Mouse (Mus musculus) kidney, embryonic 14.5 days (tissue): ENCODE results near the gene Fanci. TPM values are rescaled to one million over a fixed set of nuclear protein-coding genes. Genes with fewer than 3 reads are reported as not detected.

Source experiments
- ATAC-seq: fragments of 200-750 bp; cut with Nextera tagmentation; 2 replicates; pipeline ENCODE4 v1.8.0; 2017; ENCODE audit warnings: moderate number of reproducible peaks, mild to moderate bottlenecking, moderate TSS enrichment, moderate library complexity; ENCODE audit not compliant: low FRiP score, low TSS enrichment
- H3K27ac ChIP-seq: fragments of 300-500 bp; sonication (generic); 2 replicates; pipeline ENCODE4 v1.5.1; 2014; ENCODE audit warnings: low read depth, mild to moderate bottlenecking, low read length, moderate library complexity, mixed read lengths
- H3K27me3 ChIP-seq: fragments of 300-500 bp; sonication (generic); 2 replicates; pipeline ENCODE4 v1.6.1; 2014; ENCODE audit warnings: mild to moderate bottlenecking, low read length; ENCODE audit not compliant: control insufficient read depth, insufficient read depth
- H3K36me3 ChIP-seq: fragments of 300-500 bp; sonication (generic); 2 replicates; pipeline ENCODE4 v1.6.1; 2014; ENCODE audit warnings: low read length, mixed read lengths; ENCODE audit not compliant: control insufficient read depth, insufficient read depth
- H3K4me1 ChIP-seq: fragments of 300-500 bp; sonication (generic); 2 replicates; pipeline ENCODE4 v1.6.1; 2014; ENCODE audit warnings: low read length, mixed read lengths; ENCODE audit not compliant: control insufficient read depth, insufficient read depth
- H3K4me2 ChIP-seq: fragments of 300-500 bp; sonication (generic); replicated peaks from 2 replicates; pipeline ENCODE4 v1.6.1; 2014; ENCODE audit warnings: low read depth, mild to moderate bottlenecking, low read length
- H3K4me3 ChIP-seq: fragments of 300-500 bp; sonication (generic); 2 replicates; pipeline ENCODE4 v1.5.1; 2014; ENCODE audit warnings: mild to moderate bottlenecking, low read length
- H3K9ac ChIP-seq: fragments of 300-500 bp; sonication (generic); 2 replicates; pipeline ENCODE4 v1.6.1; 2014; ENCODE audit warnings: low read depth, mild to moderate bottlenecking, low read length, moderate library complexity
- H3K9me3 ChIP-seq: fragments of 300-500 bp; sonication (generic); 2 replicates; pipeline ENCODE4 v1.6.1; 2016; ENCODE audit warnings: low read length; ENCODE audit not compliant: control insufficient read depth
- WGBS: fragments of 180-500 bp; shearing (Covaris S2); extraction: QIAGEN DNeasy Blood & Tissue Kit; methylation state at CpG from one replicate; pipeline ENCODE4 v1.1.7; 2014; 5-methylcytosine and 5-hydroxymethylcytosine counted together
- polyA plus RNA-seq: library from polyadenylated mRNA; unstranded; fragments of >200 nt; fragmentation: Nextera tagmentation; extraction: Ambion mirVana; gene quantifications from 2 replicates; pipeline ENCODE4 v1.2.1, GENCODE M21; 2014

The Fanci gene
- polyA plus RNA-seq, 1 experiment from 2014 or later, result 13.5 TPM

- no peak for ATAC-seq
- no peaks in the 10 kb centered on the region for H3K36me3 ChIP-seq
- H3K9me3 ChIP-seq, result no peaks in the 10 kb centered on the region
- peaks cover 98% of the 10 kb centered on the region for H3K27me3 ChIP-seq
- H3K4me1 ChIP-seq, result no peaks in the 10 kb centered on the region
- H3K9ac ChIP-seq, result no peak overlapping the region
- no peak overlapping the region for H3K27ac ChIP-seq
- H3K4me2 ChIP-seq, result no peak overlapping the region
- H3K4me3 ChIP-seq, result 0 out of 2 replicates have a peak overlapping the region, but pooled peaks have one; percentile 15
- WGBS, result 1% methylated on average over 35 of the region's 35 CpGs
Observed at GRCm38 (mm10) chr7:79498965-79499595, 107.4 kb downstream of the Fanci start.

Other genes starting within 250 kb of the Fanci start
- 194 and 243 TPM in 2 replicates for gene Mfge8, start 242.9 kb upstream of the Fanci start, polyA plus RNA-seq
- gene Abhd2, start 118.7 kb upstream of the Fanci start, polyA plus RNA-seq, result 10.2 and 12.6 TPM in 2 replicates
- 0.37 and 0.70 TPM in 2 replicates for gene Rlbp1, start 4.9 kb upstream of the Fanci start, polyA plus RNA-seq
- gene Polg, start 74.4 kb downstream of the Fanci start, polyA plus RNA-seq, result 21.3 and 35.9 TPM in 2 replicates
- gene Rhcg, start 225.7 kb downstream of the Fanci start, polyA plus RNA-seq, result 14.2 and 18.5 TPM in 2 replicates